Mouse (Mus musculus): ENCODE measurements around the gene Itga2b.

- TF ChIP-seq CTCF (IDR thresholded peaks at IDR 0.05; ENCODE audit: low read depth, low read length) (peak; percentile 98), EP300 (IDR thresholded peaks at IDR 0.05; ENCODE audit: insufficient read depth, low read depth, low read length) (no peak), POLR2A (IDR thresholded peaks at IDR 0.05; ENCODE audit: insufficient read depth, low read length) (no peak)
Observed at GRCm38 (mm10) chr11:102434406-102434805, 35.5 kb downstream of the Itga2b start.
